Comparison of ENCODE assay signal across 7 mouse cellular contexts in the genomic region with DNA sequence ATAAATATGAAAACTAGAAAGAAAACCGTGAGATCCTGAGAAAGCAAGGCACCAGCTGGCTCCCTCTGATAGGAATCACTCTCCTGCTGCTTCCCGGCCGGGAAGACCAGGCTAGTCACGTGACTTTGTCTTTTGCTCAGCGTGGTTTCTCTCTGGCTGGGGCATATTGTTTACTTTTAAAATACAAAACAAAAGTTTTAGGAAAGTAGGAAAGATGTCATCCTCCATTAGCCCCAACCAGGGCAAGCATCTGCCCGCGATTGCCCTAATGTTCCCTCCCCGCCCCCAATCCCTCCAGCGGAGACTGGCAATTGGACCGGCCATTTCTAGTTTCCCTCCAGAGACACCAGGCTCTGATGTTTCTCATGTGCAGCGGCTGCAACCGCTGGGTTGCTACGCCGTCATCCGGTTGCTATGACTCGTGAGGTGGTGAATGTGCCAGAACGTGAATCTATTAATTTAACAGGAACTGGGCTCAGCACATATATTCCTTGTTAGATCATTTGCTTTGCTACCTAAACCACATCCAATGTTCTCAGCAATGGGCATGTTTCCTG. TPM values are rescaled to one million over a fixed set of nuclear protein-coding genes. Genes with fewer than 3 reads are reported as not detected.
DNase-seq lines count a peak whose midpoint lies in the region; ATAC-seq and TF ChIP-seq lines count a peak whose summit lies in the region.

No protein-coding gene starts in this region.

- H3K4me1 ChIP-seq in CH12.LX (ENCODE audit: control insufficient read depth in 1 of 2, insufficient read depth in 2 of 2) = peaks cover 0 to 7% of the 10 kb centered on the region in 2 experiments; a peak in 2 of 4 replicates
- H3K4me1 ChIP-seq in erythroblast, embryonic 14.5 days (ENCODE audit: control insufficient read depth) = peaks cover 51% of the 10 kb centered on the region
- H3K4me1 ChIP-seq in heart, embryonic 16.5 days (ENCODE audit: control insufficient read depth, insufficient read depth, low read length) = peaks cover 10% of the 10 kb centered on the region
- peaks cover 6% of the 10 kb centered on the region for H3K4me1 ChIP-seq in lung, embryonic 15.5 days
- H3K4me1 ChIP-seq in neural tube, embryonic 15.5 days = peaks cover 29% of the 10 kb centered on the region

- peaks cover 5% of the 10 kb centered on the region for H3K9me3 ChIP-seq in CH12.LX (replicated peaks; ENCODE audit: low read length)
- H3K9me3 ChIP-seq in erythroblast, embryonic 14.5 days (ENCODE audit: control insufficient read depth, low read length) = peaks cover 5% of the 10 kb centered on the region
- H3K9me3 ChIP-seq in heart, embryonic 16.5 days (replicated peaks; ENCODE audit: control insufficient read depth, low read length) = 0 out of 2 replicates have a peak, but pooled peaks cover 3% of the 10 kb centered on the region
- H3K9me3 ChIP-seq in lung, embryonic 15.5 days = no peaks in the 10 kb centered on the region
- H3K9me3 ChIP-seq in neural tube, embryonic 15.5 days (replicated peaks) = no peaks in the 10 kb centered on the region

- no peak overlapping the region for H3K4me3 ChIP-seq in CH12.LX (replicated peaks in 1 of 3; ENCODE audit: low read depth in 2 of 3, low read length in 2 of 3, poor library complexity in 1 of 3)
- peak overlapping the region; percentile 56 for H3K4me3 ChIP-seq in erythroblast, embryonic 14.5 days (replicated peaks)
- H3K4me3 ChIP-seq in heart, embryonic 16.5 days (ENCODE audit: low read length) = peak overlapping the region; percentile 48
- peak overlapping the region; percentile 41 for H3K4me3 ChIP-seq in lung, embryonic 15.5 days
- peak overlapping the region; percentile 33 for H3K4me3 ChIP-seq in neural tube, embryonic 15.5 days (replicated peaks)

- dilution Hi-C loops in CH12.LX (cut with MboI; ENCODE audit: extremely low pct_ligation_motif_present, extremely low pct_unique_long_range_greater_than_20kb, low sequenced_read_pairs) = no loop called here

- H3K27me3 ChIP-seq in CH12.LX (replicated peaks) = peaks cover 3% of the 10 kb centered on the region
- peaks cover 2% of the 10 kb centered on the region for H3K27me3 ChIP-seq in erythroblast, embryonic 14.5 days (ENCODE audit: control insufficient read depth)
- H3K27me3 ChIP-seq in heart, embryonic 16.5 days (ENCODE audit: control insufficient read depth, insufficient read depth, low read length) = no peaks in the 10 kb centered on the region
- no peaks in the 10 kb centered on the region for H3K27me3 ChIP-seq in lung, embryonic 15.5 days
- H3K27me3 ChIP-seq in neural tube, embryonic 15.5 days (replicated peaks) = 0 out of 2 replicates have a peak, but pooled peaks cover under 1% of the 10 kb centered on the region

- TF ChIP-seq EP300 in CH12.LX (IDR thresholded peaks at IDR 0.05; ENCODE audit: low read length) = no peak

- 3% methylated on average over 17 of the region's 17 CpGs for WGBS in heart, embryonic 16.5 days
- 3% methylated on average over 17 of the region's 17 CpGs for WGBS in lung, embryonic 15.5 days
- 1% methylated on average over 17 of the region's 17 CpGs for WGBS in neural tube, embryonic 15.5 days

- DNase-seq in CH12.LX (ENCODE audit: extremely low read depth) = no peak
- peak; percentile 76 for DNase-seq in kidney, postnatal 14 days

- ATAC-seq in activated CD4-positive, CD25-positive, alpha-beta regulatory T cell, adult 4 months = peak; percentile 73
- ATAC-seq in heart, embryonic 16.5 days (replicated peaks; ENCODE audit: extremely low read depth, insufficient read depth, low FRiP score) = no peak; the same call in 1 of the 2 replicates
- ATAC-seq in lung, embryonic 15.5 days (ENCODE audit: borderline replicate concordance, extremely low read depth, low FRiP score, low TSS enrichment) = peak; percentile 23; the same call in 1 of the 2 replicates
- no peak for ATAC-seq in neural tube, embryonic 15.5 days (ENCODE audit: low FRiP score)

- no peaks in the 10 kb centered on the region for H3K36me3 ChIP-seq in CH12.LX (replicated peaks in 1 of 2; ENCODE audit: control insufficient read depth in 1 of 2, insufficient read depth in 1 of 2, low read length in 1 of 2)
- H3K36me3 ChIP-seq in erythroblast, embryonic 14.5 days (ENCODE audit: control insufficient read depth) = no peaks in the 10 kb centered on the region
- H3K36me3 ChIP-seq in heart, embryonic 16.5 days (ENCODE audit: control insufficient read depth, insufficient read depth) = no peaks in the 10 kb centered on the region
- no peaks in the 10 kb centered on the region for H3K36me3 ChIP-seq in lung, embryonic 15.5 days
- no peaks in the 10 kb centered on the region for H3K36me3 ChIP-seq in neural tube, embryonic 15.5 days

- no peaks in the 10 kb centered on the region for H3K79me2 ChIP-seq in CH12.LX (replicated peaks; ENCODE audit: control insufficient read depth, extremely low read depth, insufficient read depth, poor library complexity, severe bottlenecking)

- no peak for TF ChIP-seq POLR2A in CH12.LX (IDR thresholded peaks at IDR 0.05; ENCODE audit: low read depth, low read length)

- H3K9ac ChIP-seq in CH12.LX (ENCODE audit: insufficient read depth, low read depth) = no peak overlapping the region
- peak overlapping the region; percentile 9 for H3K9ac ChIP-seq in heart, embryonic 16.5 days (ENCODE audit: low read length)
- peak overlapping the region; percentile 39 for H3K9ac ChIP-seq in lung, embryonic 15.5 days
- H3K9ac ChIP-seq in neural tube, embryonic 15.5 days (replicated peaks) = 0 out of 2 replicates have a peak overlapping the region, but pooled peaks have one; percentile 4

- no peak overlapping the region for H3K27ac ChIP-seq in CH12.LX (ENCODE audit: insufficient read depth, low read depth)
- H3K27ac ChIP-seq in heart, embryonic 16.5 days (ENCODE audit: low read length) = no peak overlapping the region
- no peak overlapping the region for H3K27ac ChIP-seq in lung, embryonic 15.5 days
- H3K27ac ChIP-seq in neural tube, embryonic 15.5 days (replicated peaks) = peak overlapping the region; percentile 42

- no peak for TF ChIP-seq CTCF in CH12.LX (conservative IDR thresholded peaks at IDR 0.05 in 1 of 2, IDR thresholded peaks at IDR 0.05 in 1 of 2; ENCODE audit: low read depth in 2 of 2, low read length in 2 of 2)

- no peak for TF ChIP-seq RAD21 in CH12.LX (IDR thresholded peaks at IDR 0.05; ENCODE audit: low read depth, low read length)

- H3K4me2 ChIP-seq in CH12.LX (ENCODE audit: insufficient read depth, low read depth, poor library complexity, severe bottlenecking) = no peak overlapping the region
- H3K4me2 ChIP-seq in heart, embryonic 16.5 days (ENCODE audit: low read depth, low read length) = peak overlapping the region; percentile 62
- peak overlapping the region; percentile 59 for H3K4me2 ChIP-seq in lung, embryonic 15.5 days
- peak overlapping the region; percentile 59 for H3K4me2 ChIP-seq in neural tube, embryonic 15.5 days

- in situ Hi-C loops in CH12.LX (cut with MboI; ENCODE audit: low pct_ligation_motif_present, low pct_unique_long_range_greater_than_20kb, low sequenced_read_pairs) = no loop called here

TF ChIP-seq in CH12.LX, 34 proteins besides CTCF, POLR2A, EP300 and RAD21:
- TF ChIP-seq ZKSCAN1 (IDR thresholded peaks at IDR 0.05; ENCODE audit: borderline replicate concordance, low read depth, low read length) (no peak), BHLHE40 (IDR thresholded peaks at IDR 0.05; ENCODE audit: low read depth, low read length) (peak; percentile 46; the same call in 1 of the 2 replicates)

RNA-seq across cellular contexts. Expression of gene Elmsan1, which starts 3.8 kb away (rescaled TPM):
- 5.6 TPM in 2 replicates for total RNA-seq in CH12.LX (2012; rRNA removed)
- total RNA-seq in CH12.LX (2014; rRNA removed) = 2.0 and 2.2 TPM in 2 replicates
- 12.4 and 14.3 TPM in 2 replicates for polyA plus RNA-seq in CH12.LX (2012; ENCODE audit: insufficient read length, low read depth)
- polyA plus RNA-seq in activated CD4-positive, CD25-positive, alpha-beta regulatory T cell, adult 4 months (2017; shearing (Covaris generic)) = 1 to 10 TPM; 6.8 to 7.1 TPM
- polyA plus RNA-seq in erythroblast, embryonic 14.5 days (2012) = 2.1 and 2.8 TPM in 2 replicates
- polyA plus RNA-seq in heart, embryonic 16.5 days (2015; fragmentation: Nextera tagmentation; extraction: Ambion mirVana) = 7.1 and 7.5 TPM in 2 replicates
- polyA plus RNA-seq in lung, embryonic 15.5 days (2015; fragmentation: Nextera tagmentation; extraction: Ambion mirVana) = 11.7 and 12.5 TPM in 2 replicates
- polyA plus RNA-seq in neural tube, embryonic 15.5 days (2015; fragmentation: Nextera tagmentation; extraction: Ambion mirVana) = 4.0 and 5.4 TPM in 2 replicates

Comparison
In these comparisons a context has a peak if more than half of its experiments do, and no peak if none do; other contexts are left out.
1. H3K4me3 ChIP-seq: peak in erythroblast, embryonic 14.5 days (single experiment), heart, embryonic 16.5 days (single experiment), lung, embryonic 15.5 days (single experiment) and neural tube, embryonic 15.5 days (single experiment); none in CH12.LX (0 of 3).
2. ATAC-seq: peak in activated CD4-positive, CD25-positive, alpha-beta regulatory T cell, adult 4 months (single experiment) and lung, embryonic 15.5 days (single experiment); none in heart, embryonic 16.5 days (single experiment) and neural tube, embryonic 15.5 days (single experiment).